In the genomic region with DNA sequence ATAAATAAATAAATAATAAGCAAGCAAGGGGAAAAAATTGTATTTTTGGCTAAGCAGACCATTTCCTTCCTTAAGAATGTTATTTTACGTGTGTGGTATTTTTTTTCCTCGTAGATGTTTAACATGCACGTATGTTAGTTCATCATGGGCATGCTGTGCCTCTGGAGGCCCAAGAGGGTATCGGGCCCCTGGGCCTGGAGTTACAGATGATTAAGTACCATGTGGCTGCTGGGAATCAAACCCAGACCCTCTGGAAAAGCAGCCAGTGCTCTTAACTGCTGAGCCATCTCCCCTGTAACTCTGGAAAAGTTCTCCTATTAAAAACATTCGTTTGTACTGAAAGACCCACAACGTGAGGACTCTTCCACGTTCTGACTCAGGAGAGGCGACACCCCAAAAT, we compare ENCODE assay signal across 5 mouse cellular contexts. TPM values are rescaled to one million over a fixed set of nuclear protein-coding genes. Genes with fewer than 3 reads are reported as not detected.
DNase-seq lines count a peak whose midpoint lies in the region; ATAC-seq lines count a peak whose summit lies in the region.
"Not testable (repeated sequence)": the region's sequence is repeated elsewhere in the genome, so short reads cannot be mapped to it uniquely, and the experiment has no call there.

No protein-coding gene starts in this region.

- not testable (repeated sequence) for H3K27ac ChIP-seq in forebrain, embryonic 11.5 days (ENCODE audit: low read depth, low read length); intestine, embryonic 14.5 days (ENCODE audit: low read depth); midbrain, embryonic 11.5 days (ENCODE audit: low read depth, low read length)

- not testable (repeated sequence) for H3K9me3 ChIP-seq in forebrain, embryonic 11.5 days (ENCODE audit: control insufficient read depth, low read length); intestine, embryonic 14.5 days (ENCODE audit: control insufficient read depth, low read length); midbrain, embryonic 11.5 days (ENCODE audit: control insufficient read depth, low read length)

- H3K27me3 ChIP-seq in forebrain, embryonic 11.5 days (ENCODE audit: control insufficient read depth, insufficient read depth, low read length); intestine, embryonic 14.5 days (replicated peaks; ENCODE audit: control insufficient read depth, insufficient read depth, low read length); midbrain, embryonic 11.5 days (ENCODE audit: control insufficient read depth, insufficient read depth, low read length): not testable (repeated sequence)

- H3K4me3 ChIP-seq in forebrain, embryonic 11.5 days (ENCODE audit: low read depth, low read length); intestine, embryonic 14.5 days (ENCODE audit: low read depth, low read length); midbrain, embryonic 11.5 days (ENCODE audit: low read depth, low read length): not testable (repeated sequence)

- H3K9ac ChIP-seq in forebrain, embryonic 11.5 days (ENCODE audit: low read length); intestine, embryonic 14.5 days (ENCODE audit: low read length); midbrain, embryonic 11.5 days (ENCODE audit: low read length): not testable (repeated sequence)

- DNase-seq in R1 (ENCODE audit: low read depth, low spot score) (peak; percentile 62), ZHBTc4 (ENCODE audit: low read depth, low spot score) (peak; percentile 21)
- DNase-seq in forebrain, embryonic 11.5 days (ENCODE audit: low spot score): peak; percentile 25
- peak; percentile 27 for DNase-seq in intestine, embryonic 14.5 days (ENCODE audit: low spot score)
- peak; percentile 69 for DNase-seq in midbrain, embryonic 11.5 days (ENCODE audit: low spot score, missing footprints)

- H3K36me3 ChIP-seq in forebrain, embryonic 11.5 days (ENCODE audit: control insufficient read depth, insufficient read depth, low read length); intestine, embryonic 14.5 days (ENCODE audit: control insufficient read depth, insufficient read depth, low read length); midbrain, embryonic 11.5 days (ENCODE audit: control insufficient read depth, insufficient read depth, low read length): not testable (repeated sequence)

- H3K4me1 ChIP-seq in forebrain, embryonic 11.5 days (replicated peaks; ENCODE audit: control insufficient read depth, insufficient read depth, low read length); intestine, embryonic 14.5 days (replicated peaks; ENCODE audit: control insufficient read depth, insufficient read depth, low read length); midbrain, embryonic 11.5 days (ENCODE audit: control insufficient read depth, insufficient read depth, low read length): not testable (repeated sequence)

- H3K4me2 ChIP-seq in forebrain, embryonic 11.5 days (ENCODE audit: low read depth, low read length, severe bottlenecking); intestine, embryonic 14.5 days (ENCODE audit: low read length); midbrain, embryonic 11.5 days: not testable (repeated sequence)

- 93% methylated on average over 8 of the region's 8 CpGs for WGBS in forebrain, embryonic 11.5 days
- 90% methylated on average over 8 of the region's 8 CpGs for WGBS in intestine, embryonic 14.5 days
- WGBS in midbrain, embryonic 11.5 days: 91% methylated on average over 8 of the region's 8 CpGs

- not testable (repeated sequence) for ATAC-seq in forebrain, embryonic 11.5 days (replicated peaks; ENCODE audit: low FRiP score); intestine, embryonic 14.5 days (replicated peaks; ENCODE audit: low FRiP score, low TSS enrichment, low read depth); midbrain, embryonic 11.5 days (ENCODE audit: low FRiP score)

RNA-seq across cellular contexts. Expression of gene Dynlt1c, which starts 26.1 kb away (rescaled TPM):
- 26.0 and 36.5 TPM in 2 replicates for polyA plus RNA-seq in forebrain, embryonic 11.5 days (2014; fragmentation: Nextera tagmentation; extraction: Ambion mirVana)
- polyA plus RNA-seq in intestine, embryonic 14.5 days (2014; fragmentation: Nextera tagmentation; extraction: Ambion mirVana): 36.1 and 44.8 TPM in 2 replicates
- 32.5 and 33.3 TPM in 2 replicates for polyA plus RNA-seq in midbrain, embryonic 11.5 days (2014; fragmentation: Nextera tagmentation; extraction: Ambion mirVana)
